In the genomic region with DNA sequence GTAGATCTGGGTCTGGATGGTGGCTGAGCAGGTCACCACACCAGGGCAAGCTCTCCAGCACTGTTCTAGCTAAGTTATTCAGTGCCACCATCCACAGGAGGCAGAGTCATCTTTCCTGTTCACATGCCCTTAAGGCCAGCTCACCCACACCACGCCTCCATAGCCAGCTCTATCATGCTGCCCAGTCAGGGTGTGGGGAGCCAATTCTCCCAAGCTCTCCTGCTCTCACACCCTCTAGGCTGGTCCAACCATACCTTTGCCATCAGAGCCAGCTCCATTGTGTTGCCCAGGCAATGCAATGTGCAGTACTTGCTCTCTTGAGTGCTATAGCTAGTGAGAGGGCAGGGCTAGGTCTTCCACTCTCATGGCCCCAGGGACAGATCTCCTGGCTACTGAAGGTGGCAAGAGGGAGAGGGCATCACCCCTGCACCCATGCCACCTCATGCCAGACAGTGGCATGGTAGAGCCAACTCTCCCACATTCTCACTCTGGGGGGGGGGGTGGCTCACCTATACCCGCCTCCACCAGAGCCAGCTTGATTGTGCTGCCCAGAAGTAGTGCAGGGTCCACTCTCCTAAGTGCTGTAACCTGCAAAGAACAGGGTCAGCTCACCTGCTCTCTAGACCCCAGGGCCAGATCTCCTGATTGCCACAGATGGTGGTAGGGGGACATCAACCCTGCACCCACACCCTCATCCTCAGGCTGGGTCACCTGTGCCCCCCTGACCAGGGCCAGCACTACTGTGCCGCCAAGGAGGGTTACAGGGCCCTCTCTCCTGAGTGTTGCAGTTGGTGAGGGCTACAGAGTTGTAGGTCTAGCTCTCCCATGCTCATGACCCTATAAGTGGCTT, we compare ENCODE assay signal across 10 mouse cellular contexts. TPM values are rescaled to one million over a fixed set of nuclear protein-coding genes. Genes with fewer than 3 reads are reported as not detected.
DNase-seq lines count a peak whose midpoint lies in the region; ATAC-seq and TF ChIP-seq lines count a peak whose summit lies in the region.
"Had no signal": no experiment of that assay in that cellular context is flagged by ENCODE, and none has a peak within 500 bp of the region (broad histone marks: within the 10 kb centered on the region; RNA-seq: fewer than 3 reads in every experiment).

No protein-coding gene starts in this region.

- H3K4me3 ChIP-seq in kidney, embryonic 16.5 days (ENCODE audit: low read length), result no peak overlapping the region
- no peak overlapping the region for H3K4me3 ChIP-seq in intestine, embryonic 15.5 days (replicated peaks)
- no peak overlapping the region for H3K4me3 ChIP-seq in lung, postnatal 0 days (ENCODE audit: low read depth, low read length)

- H3K27me3 ChIP-seq in kidney, embryonic 16.5 days (ENCODE audit: insufficient read depth, low read length), result no peaks in the 10 kb centered on the region
- H3K27me3 ChIP-seq in intestine, embryonic 15.5 days (replicated peaks), result no peaks in the 10 kb centered on the region
- no peaks in the 10 kb centered on the region for H3K27me3 ChIP-seq in lung, postnatal 0 days (replicated peaks; ENCODE audit: insufficient read depth, low read length)

- ATAC-seq in kidney, embryonic 16.5 days (ENCODE audit: low FRiP score, low TSS enrichment), result peak; percentile 59
- peak; percentile 86 for ATAC-seq in erythroid progenitor cell, adult 5-6 weeks (replicated peaks; ENCODE audit: low FRiP score, poor library complexity, severe bottlenecking)
- ATAC-seq in intestine, embryonic 15.5 days, result peak; percentile 36; the same call in 1 of the 2 replicates
- ATAC-seq in monocyte, adult 5-6 weeks (replicated peaks; ENCODE audit: insufficient number of reproducible peaks, low FRiP score, low TSS enrichment, poor library complexity, severe bottlenecking), result peak; percentile 34; the same call in 1 of the 2 replicates
- no peak for ATAC-seq in lung, postnatal 0 days

- no peak overlapping the region for H3K27ac ChIP-seq in kidney, embryonic 16.5 days (ENCODE audit: low read length)
- no peak overlapping the region for H3K27ac ChIP-seq in intestine, embryonic 15.5 days
- H3K27ac ChIP-seq in lung, postnatal 0 days (ENCODE audit: low read length), result no peak overlapping the region

- TF ChIP-seq CTCF in lung, postnatal 0 days (IDR thresholded peaks at IDR 0.05), result no peak

- TF ChIP-seq EP300 in lung, postnatal 0 days (IDR thresholded peaks at IDR 0.05), result no peak

- no peak for DNase-seq in kidney, adult 18-20 months
- DNase-seq in yolk sac, embryonic 10.5 days (ENCODE audit: low spot score), result no peak
- no peak for DNase-seq in lung, postnatal 0 days (ENCODE audit: low spot score)
- DNase-seq: cerebellum, adult 11 months; lung, postnatal 10 days; thymus, postnatal 14 days had no signal

- H3K4me1 ChIP-seq in kidney, embryonic 16.5 days (ENCODE audit: insufficient read depth, low read length), result peaks cover 3% of the 10 kb centered on the region; the same call in 1 of the 2 replicates
- peaks cover 3% of the 10 kb centered on the region for H3K4me1 ChIP-seq in intestine, embryonic 15.5 days (replicated peaks)
- peaks cover 6% of the 10 kb centered on the region; the same call in 1 of the 2 replicates for H3K4me1 ChIP-seq in lung, postnatal 0 days (ENCODE audit: insufficient read depth, low read depth, low read length)

- no peaks in the 10 kb centered on the region for H3K9me3 ChIP-seq in kidney, embryonic 16.5 days (ENCODE audit: low read length)
- H3K9me3 ChIP-seq in intestine, embryonic 15.5 days, result no peaks in the 10 kb centered on the region
- H3K9me3 ChIP-seq in lung, postnatal 0 days (ENCODE audit: low read length), result no peaks in the 10 kb centered on the region

- H3K4me2 ChIP-seq in kidney, embryonic 16.5 days (replicated peaks; ENCODE audit: low read depth, low read length), result no peak overlapping the region
- no peak overlapping the region for H3K4me2 ChIP-seq in intestine, embryonic 15.5 days (replicated peaks)
- no peak overlapping the region for H3K4me2 ChIP-seq in lung, postnatal 0 days (replicated peaks; ENCODE audit: low read depth, low read length)

- WGBS in kidney, embryonic 16.5 days, result 93% methylated on average over 3 of the region's 3 CpGs
- 91% methylated on average over 3 of the region's 3 CpGs for WGBS in intestine, embryonic 15.5 days
- WGBS in lung, postnatal 0 days, result 97% methylated on average over 3 of the region's 3 CpGs

- H3K36me3 ChIP-seq in kidney, embryonic 16.5 days (ENCODE audit: insufficient read depth, low read length), result no peaks in the 10 kb centered on the region
- H3K36me3 ChIP-seq in intestine, embryonic 15.5 days, result no peaks in the 10 kb centered on the region
- H3K36me3 ChIP-seq in lung, postnatal 0 days (ENCODE audit: insufficient read depth, low read length), result no peaks in the 10 kb centered on the region

- no peak overlapping the region for H3K9ac ChIP-seq in kidney, embryonic 16.5 days (replicated peaks; ENCODE audit: low read length)
- H3K9ac ChIP-seq in intestine, embryonic 15.5 days, result no peak overlapping the region
- H3K9ac ChIP-seq in lung, postnatal 0 days (replicated peaks; ENCODE audit: low read depth), result no peak overlapping the region

RNA-seq across cellular contexts. Expression of a gene that starts 25.5 kb away (rescaled TPM):
- 104 TPM in 2 replicates for polyA plus RNA-seq in kidney, embryonic 16.5 days (2015; fragmentation: Nextera tagmentation; extraction: Ambion mirVana)
- total RNA-seq in erythroid progenitor cell, adult 5-6 weeks (2015; ENCODE audit: low replicate concordance), result 70.0 and 82.9 TPM in 2 replicates
- 78.2 and 87.5 TPM in 2 replicates for total RNA-seq in erythroid progenitor cell, adult 5-6 weeks (2017; ENCODE audit: low replicate concordance)
- polyA plus RNA-seq in intestine, embryonic 15.5 days (2015; fragmentation: Nextera tagmentation; extraction: Ambion mirVana), result 71.1 and 76.5 TPM in 2 replicates
- total RNA-seq in monocyte, adult 5-6 weeks (2017), result 252 to 459 TPM (median 254 TPM) in 3 replicates
- 80.0 and 86.3 TPM in 2 replicates for polyA plus RNA-seq in lung, postnatal 0 days (2015; fragmentation: Nextera tagmentation; extraction: Ambion mirVana)
